Mouse (Mus musculus): ENCODE measurements around the gene Nek1. TPM values are rescaled to one million over a fixed set of nuclear protein-coding genes. Genes with fewer than 3 reads are reported as not detected.
"Not testable (repeated sequence)": the region's sequence is repeated elsewhere in the genome, so short reads cannot be mapped to it uniquely, and the experiment has no call there.

Nek1 gene
- total and polyA plus RNA-seq, 3 experiments = 14.7 to 15.0 (median 15.0) TPM

GRCm38 (mm10) chr8:60984260-60985010 lies 8.6 kb upstream of the Nek1 start:
- DNase-seq = not testable (repeated sequence)

- DNase-seq = peak; percentile 90
Measured at GRCm38 (mm10) chr8:60992561-60992909, 460 bp upstream of the Nek1 start.

- no peak for DNase-seq
Measured at GRCm38 (mm10) chr8:60993639-60993986, 618 bp downstream of the Nek1 start.

- DNase-seq = no peak
Measured at GRCm38 (mm10) chr8:60996468-60996867, 3.5 kb downstream of the Nek1 start.

GRCm38 (mm10) chr8:61041951-61042350 lies 49.0 kb downstream of the Nek1 start:
- DNase-seq = peak; percentile 35

GRCm38 (mm10) chr8:61043874-61044273 lies 50.9 kb downstream of the Nek1 start:
- DNase-seq = no peak

- no peak for DNase-seq
Measured at GRCm38 (mm10) chr8:61046816-61047215, 53.8 kb downstream of the Nek1 start.

GRCm38 (mm10) chr8:61053017-61053416 lies 60.0 kb downstream of the Nek1 start:
- DNase-seq = no peak

GRCm38 (mm10) chr8:61054313-61054712 lies 61.3 kb downstream of the Nek1 start:
- DNase-seq = no peak

- DNase-seq = no peak
Measured at GRCm38 (mm10) chr8:61056997-61057396, 64.0 kb downstream of the Nek1 start.

GRCm38 (mm10) chr8:61059143-61059542 lies 66.1 kb downstream of the Nek1 start:
- DNase-seq = no peak

GRCm38 (mm10) chr8:61060412-61060811 lies 67.4 kb downstream of the Nek1 start:
- DNase-seq = no peak

GRCm38 (mm10) chr8:61075059-61075458 lies 82.1 kb downstream of the Nek1 start:
- DNase-seq = no peak

- no peak for DNase-seq
Measured at GRCm38 (mm10) chr8:61110496-61110895, 117.5 kb downstream of the Nek1 start.

- peak; percentile 74 for DNase-seq
Measured at GRCm38 (mm10) chr8:61111940-61112339, 118.9 kb downstream of the Nek1 start.

- DNase-seq = no peak
Measured at GRCm38 (mm10) chr8:61121631-61122030, 128.6 kb downstream of the Nek1 start.

GRCm38 (mm10) chr8:61127299-61127861 lies 134.4 kb downstream of the Nek1 start:
- no peak for DNase-seq

- DNase-seq = no peak
Measured at GRCm38 (mm10) chr8:61132561-61133134, 139.7 kb downstream of the Nek1 start.

- DNase-seq = no peak
Measured at GRCm38 (mm10) chr8:61141869-61142268, 148.9 kb downstream of the Nek1 start.

- DNase-seq = no peak
Measured at GRCm38 (mm10) chr8:61142302-61142701, 149.3 kb downstream of the Nek1 start.

- no peak for DNase-seq
Measured at GRCm38 (mm10) chr8:61142845-61143244, 149.8 kb downstream of the Nek1 start.

- DNase-seq = no peak
Measured at GRCm38 (mm10) chr8:61148728-61149127, 155.7 kb downstream of the Nek1 start.

GRCm38 (mm10) chr8:61150596-61150995 lies 157.6 kb downstream of the Nek1 start:
- DNase-seq = no peak

- DNase-seq = no peak
Measured at GRCm38 (mm10) chr8:61156406-61156805, 163.4 kb downstream of the Nek1 start.

Measured in adrenal gland, adult 2 months (tissue).